Mouse (Mus musculus) liver, embryonic 14.5 days (tissue): Measurements from ENCODE around the gene Fgfr2. TPM values are rescaled to one million over a fixed set of nuclear protein-coding genes. Genes with fewer than 3 reads are reported as not detected.
"Not testable (repeated sequence)": the region's sequence is repeated elsewhere in the genome, so short reads cannot be mapped to it uniquely, and the experiment has no call there.

ENCODE experiments used
- ATAC-seq: fragments of 200-750 bp; cut with Nextera tagmentation; 2 replicates; pipeline ENCODE4 v1.8.0; 2017; ENCODE audit warnings: moderate number of reproducible peaks, mild to moderate bottlenecking, moderate library complexity; ENCODE audit not compliant: insufficient read depth
- DNase-seq, 3 experiments: peaks; one replicate each; pipeline ENCODE4 v3.0.0-alpha.2; 2012 to 2013; ENCODE audit warnings: low read depth in 3 of 3, low spot score in 3 of 3
- H3K27ac ChIP-seq: fragments of 300-500 bp; sonication (generic); 2 replicates; pipeline ENCODE4 v1.5.1; 2014; ENCODE audit warnings: moderate library complexity, mild to moderate bottlenecking, control low read depth, inconsistent platforms
- H3K27me3 ChIP-seq: fragments of 300-500 bp; sonication (generic); 2 replicates; pipeline ENCODE4 v1.6.1; 2014; ENCODE audit warnings: mild to moderate bottlenecking, low read length, moderate library complexity; ENCODE audit not compliant: control insufficient read depth, insufficient read depth
- H3K36me3 ChIP-seq: fragments of 300-500 bp; sonication (generic); replicated peaks from 2 replicates; pipeline ENCODE4 v1.6.1; 2014; ENCODE audit warnings: low read depth; ENCODE audit not compliant: control insufficient read depth, insufficient read depth
- H3K4me1 ChIP-seq, 2 experiments: fragments of 200-500 bp in 1 of 2; fragments of 300-500 bp in 1 of 2; sonication (generic) in 1 of 2; replicated peaks; 2 replicates each; pipeline ENCODE4 v1.6.1; 2012 to 2014; ENCODE audit warnings: antibody characterized with exemption in 1 of 2, inconsistent platforms in 1 of 2, low read length in 1 of 2; ENCODE audit not compliant: control insufficient read depth in 2 of 2, insufficient read depth in 2 of 2
- H3K4me2 ChIP-seq: fragments of 300-500 bp; sonication (generic); 2 replicates; pipeline ENCODE4 v1.6.1; 2014; ENCODE audit warnings: low read depth, mild to moderate bottlenecking, control low read depth, moderate library complexity
- H3K4me3 ChIP-seq, 2 experiments: fragments of 200-500 bp in 1 of 2; fragments of 300-500 bp in 1 of 2; sonication (generic) in 1 of 2; 2 replicates each; pipeline ENCODE4 v1.5.1; 2012 to 2014; ENCODE audit warnings: low read depth in 2 of 2, low read length in 2 of 2, mild to moderate bottlenecking in 2 of 2, control low read depth in 1 of 2, inconsistent platforms in 1 of 2, moderate library complexity in 1 of 2; ENCODE audit not compliant: insufficient read depth in 1 of 2
- H3K9ac ChIP-seq: fragments of 300-500 bp; sonication (generic); replicated peaks from 2 replicates; pipeline ENCODE4 v1.6.1; 2014; ENCODE audit warnings: mild to moderate bottlenecking, control low read depth, moderate library complexity
- H3K9me3 ChIP-seq: fragments of 300-500 bp; sonication (generic); 2 replicates; pipeline ENCODE4 v1.6.1; 2016; ENCODE audit warnings: low read length, mixed read lengths; ENCODE audit not compliant: control insufficient read depth
- CTCF ChIP-seq: IDR thresholded peaks from 2 replicates; pipeline ENCODE4 v1.5.1; 2016; ENCODE audit warnings: antibody characterized with exemption, low read depth, control low read depth
- EP300 ChIP-seq: IDR thresholded peaks from 2 replicates; pipeline ENCODE4 v1.6.1; 2016; ENCODE audit warnings: antibody characterized with exemption, low read depth
- WGBS: fragments of 180-500 bp; shearing (Covaris S2); extraction: QIAGEN DNeasy Blood & Tissue Kit; methylation state at CpG from one replicate; pipeline ENCODE4 v1.1.7; 2014; ENCODE audit not compliant: insufficient replicate concordance; 5-methylcytosine and 5-hydroxymethylcytosine counted together
- polyA plus RNA-seq, 2 experiments: library from polyadenylated mRNA; depleted of rRNA in 1 of 2; stranded (reverse) in 1 of 2; unstranded in 1 of 2; fragments of >200 nt; fragmentation: Nextera tagmentation in 1 of 2; extraction: Ambion mirVana in 1 of 2; gene quantifications; 2 replicates each; pipeline versions ENCODE4 v1.2.1 to v1.2.3; 2012 to 2014

Fgfr2 gene
- polyA plus RNA-seq, 2 experiments, result 7.9 to 8.8 TPM

GRCm38 (mm10) chr7:131112486-131112885 lies 2010.7 kb downstream of the Fgfr2 start:
- 19% methylated on average over 3 of the region's 3 CpGs for WGBS
- Histone ChIP-seq H3K4me2 (no peak overlapping the region), H3K36me3 (no peaks in the 10 kb centered on the region), H3K9ac (no peak overlapping the region), H3K9me3 (no peaks in the 10 kb centered on the region), H3K27me3 (no peaks in the 10 kb centered on the region), H3K27ac (no peak overlapping the region), H3K4me3 (no peak overlapping the region), H3K4me1 (no peaks in the 10 kb centered on the region)
- TF ChIP-seq CTCF (peak; percentile 71), EP300 (no peak)
- DNase-seq (peak in 1 of 3 experiments; percentile 1), ATAC-seq (no peak)

- H3K36me3 ChIP-seq, H3K4me1 ChIP-seq, DNase-seq, H3K9me3 ChIP-seq, H3K27me3 ChIP-seq, H3K4me2 ChIP-seq, H3K27ac ChIP-seq, ATAC-seq, H3K4me3 ChIP-seq, H3K9ac ChIP-seq: not testable (repeated sequence)
- WGBS, result 52% methylated on average over 9 of the region's 9 CpGs
Measured at GRCm38 (mm10) chr7:131082403-131082802, 2040.7 kb downstream of the Fgfr2 start.

GRCm38 (mm10) chr7:131075956-131076355 lies 2047.2 kb downstream of the Fgfr2 start:
- no peak overlapping the region for H3K4me3 ChIP-seq
- H3K4me1 ChIP-seq, result no peaks in the 10 kb centered on the region
- WGBS, result 0% methylated on average over 1 of the region's 1 CpGs
- no peaks in the 10 kb centered on the region for H3K36me3 ChIP-seq
- H3K27ac ChIP-seq, result no peak overlapping the region
- no peaks in the 10 kb centered on the region for H3K27me3 ChIP-seq
- H3K9ac ChIP-seq, result no peak overlapping the region
- no peak overlapping the region for H3K4me2 ChIP-seq
- ATAC-seq (no peak), DNase-seq (no peak)
- no peaks in the 10 kb centered on the region for H3K9me3 ChIP-seq
- TF ChIP-seq CTCF (peak; percentile 13; the same call in 1 of the 2 replicates), EP300 (no peak)

- H3K36me3 ChIP-seq, H3K4me1 ChIP-seq, H3K4me3 ChIP-seq, H3K9ac ChIP-seq, ATAC-seq, H3K27me3 ChIP-seq, DNase-seq, H3K27ac ChIP-seq, H3K4me2 ChIP-seq, H3K9me3 ChIP-seq: not testable (repeated sequence)
- WGBS, result 59% methylated on average over 6 of the region's 6 CpGs
Measured at GRCm38 (mm10) chr7:131074098-131074497, 2049.1 kb downstream of the Fgfr2 start.

GRCm38 (mm10) chr7:131073476-131073875 lies 2049.7 kb downstream of the Fgfr2 start:
- not testable (repeated sequence) for H3K9me3 ChIP-seq, ATAC-seq, DNase-seq, H3K27me3 ChIP-seq, H3K4me3 ChIP-seq, H3K4me2 ChIP-seq, H3K36me3 ChIP-seq, H3K9ac ChIP-seq, H3K27ac ChIP-seq, H3K4me1 ChIP-seq
- 66% methylated on average over 3 of the region's 3 CpGs for WGBS

GRCm38 (mm10) chr7:131068191-131068590 lies 2055.0 kb downstream of the Fgfr2 start:
- H3K27ac ChIP-seq, H3K9me3 ChIP-seq, H3K36me3 ChIP-seq, DNase-seq, H3K9ac ChIP-seq, H3K4me3 ChIP-seq, ATAC-seq, H3K4me2 ChIP-seq, H3K27me3 ChIP-seq, H3K4me1 ChIP-seq: not testable (repeated sequence)
- 0% methylated on average over 1 of the region's 1 CpGs for WGBS
- peak; percentile 14; the same call in 1 of the 2 replicates for TF ChIP-seq CTCF
